Comparison of ENCODE assay signal across 15 mouse cellular contexts in the genomic region with DNA sequence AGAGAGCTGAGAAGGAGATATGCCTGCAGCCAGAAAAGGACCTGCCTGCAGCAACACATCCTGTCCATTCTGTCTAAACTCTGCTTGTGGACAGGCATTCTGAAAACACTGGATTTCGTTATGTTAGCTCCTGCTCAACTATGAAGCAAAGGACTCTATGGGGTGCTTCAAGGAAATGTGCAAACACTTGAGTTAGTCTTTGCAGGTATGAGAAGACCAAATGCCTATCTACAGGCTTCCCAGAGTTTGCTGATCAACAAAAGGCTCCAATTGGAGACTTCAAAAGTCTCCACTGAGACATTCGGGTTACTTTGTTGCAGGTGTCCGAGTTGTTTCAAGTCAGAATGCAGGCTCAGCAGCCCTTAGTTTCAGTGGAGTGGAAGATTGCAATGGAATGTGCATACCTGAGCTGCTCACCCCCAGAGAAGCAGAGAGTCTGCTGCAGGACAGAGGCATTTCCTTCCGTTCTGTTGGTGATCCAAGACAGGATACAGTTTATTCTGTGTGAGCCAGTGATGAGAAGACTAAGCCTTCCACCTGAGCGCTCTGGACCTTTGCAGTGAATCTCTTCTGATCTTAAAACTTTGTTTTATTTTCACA. TPM values are rescaled to one million over a fixed set of nuclear protein-coding genes. Genes with fewer than 3 reads are reported as not detected.
"Had no signal": no experiment of that assay in that cellular context is flagged by ENCODE, and none has a peak within 500 bp of the region (broad histone marks: within the 10 kb centered on the region; RNA-seq: fewer than 3 reads in every experiment).

No protein-coding gene starts in this region.

- H3K27ac ChIP-seq: kidney, embryonic 15.5 days; limb, embryonic 10.5 days; liver, embryonic 15.5 days; macrophage; midbrain, embryonic 15.5 days; neural tube, embryonic 12.5 days; stomach, postnatal 0 days had no signal

- H3K4me3 ChIP-seq: kidney, embryonic 15.5 days; limb, embryonic 10.5 days; liver, embryonic 15.5 days; megakaryocyte, embryonic 14.5 days; midbrain, embryonic 15.5 days; neural tube, embryonic 12.5 days had no signal

- DNase-seq: kidney, adult 2 months; kidney, postnatal 14 days; thymus, adult 2 months; thymus, postnatal 36 days had no signal

- H3K9ac ChIP-seq: kidney, embryonic 15.5 days; liver, embryonic 15.5 days; midbrain, embryonic 15.5 days; neural tube, embryonic 12.5 days had no signal

- H3K4me1 ChIP-seq: kidney, embryonic 15.5 days; limb, embryonic 10.5 days; liver, embryonic 15.5 days; megakaryocyte, embryonic 14.5 days; midbrain, embryonic 15.5 days; neural tube, embryonic 12.5 days had no signal

- H3K9me3 ChIP-seq: kidney, embryonic 15.5 days; limb, embryonic 10.5 days; liver, embryonic 15.5 days; midbrain, embryonic 15.5 days; neural tube, embryonic 12.5 days had no signal

- H3K4me2 ChIP-seq: kidney, embryonic 15.5 days; liver, embryonic 11.5 days; liver, embryonic 15.5 days; midbrain, embryonic 11.5 days; midbrain, embryonic 15.5 days; neural tube, embryonic 12.5 days had no signal

- H3K27me3 ChIP-seq: kidney, embryonic 15.5 days; liver, embryonic 15.5 days; megakaryocyte, embryonic 14.5 days; midbrain, embryonic 15.5 days; neural tube, embryonic 12.5 days had no signal

- H3K36me3 ChIP-seq: kidney, embryonic 15.5 days; limb, embryonic 10.5 days; liver, embryonic 15.5 days; midbrain, embryonic 15.5 days; neural tube, embryonic 12.5 days had no signal

- ATAC-seq: intestine, embryonic 16.5 days; midbrain, embryonic 15.5 days had no signal

RNA-seq across cellular contexts. Expression of a gene that starts 33.1 kb away (rescaled TPM):
- polyA plus RNA-seq: kidney, embryonic 15.5 days; limb, embryonic 10.5 days; midbrain, embryonic 11.5 days; midbrain, embryonic 15.5 days; neural tube, embryonic 12.5 days had no signal
